Mouse (Mus musculus) pancreas, adult 10 weeks (tissue): ENCODE results near the gene Hrnr. TPM values are rescaled to one million over a fixed set of nuclear protein-coding genes. Genes with fewer than 3 reads are reported as not detected.

Experiments
- polyA plus RNA-seq: library from polyadenylated mRNA; stranded (reverse); fragments of 350-450 nt; fragmentation: Illumina TruSeq; extraction: RNeasy Lipid Tissue Mini Kit (QIAGEN cat#74804); gene quantifications from one replicate; pipeline ENCODE4 v1.2.3, GENCODE M21; 2015; ENCODE audit warnings: low read depth, low replicate concordance; ENCODE audit not compliant: insufficient read depth

Hrnr gene
- polyA plus RNA-seq: not detected

DNA sequence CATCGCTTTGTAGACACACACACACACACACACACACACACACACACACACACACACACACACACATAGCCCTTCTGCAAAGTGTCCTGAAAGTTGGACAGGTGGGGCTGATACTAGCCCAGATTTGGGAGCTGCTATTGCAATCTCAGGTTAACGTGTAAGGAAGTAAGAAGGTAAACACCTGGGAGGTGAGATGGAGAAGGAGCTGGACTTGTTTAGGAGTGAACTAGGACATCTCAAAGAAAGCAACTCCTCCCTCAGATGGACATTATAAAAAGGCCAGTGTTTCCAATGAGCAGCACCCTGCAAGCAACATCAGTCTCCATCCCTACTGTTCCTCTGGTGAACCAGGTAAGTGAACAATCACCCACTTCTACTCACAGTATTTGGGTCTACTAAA is at the start of gene Hrnr:
Gene Hrnr, plus strand, starts transcription at position 301 of the 400 bp plus-strand sequence.

DNA sequence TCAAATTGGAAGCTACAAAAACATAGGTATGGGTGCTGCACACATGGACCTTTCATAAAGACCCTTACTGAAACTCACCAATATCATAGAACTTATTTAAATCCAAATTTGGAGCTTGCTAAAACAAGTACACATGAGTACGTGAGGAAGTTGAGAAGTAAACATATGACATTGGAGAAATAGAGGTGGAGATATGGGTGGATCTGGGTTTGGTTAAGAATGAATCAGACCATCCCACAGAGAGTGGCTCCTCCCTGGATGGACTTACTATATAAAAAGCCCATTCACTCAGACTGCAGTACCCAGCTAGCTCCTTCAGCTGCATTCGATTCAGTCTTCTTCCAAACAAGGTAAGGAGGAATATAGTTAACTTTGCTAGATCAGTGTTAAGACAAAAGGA is 46.3 kb upstream of the Hrnr start, which contains the start of gene Flg:
Gene Flg, plus strand, starts transcription at position 301 of the 400 bp plus-strand sequence.

Other genes with a start within 250 kb of the Hrnr start
- gene Crnn, start 175.0 kb upstream of the Hrnr start, polyA plus RNA-seq: not detected
- gene Flg2, start 122.5 kb upstream of the Hrnr start, polyA plus RNA-seq: not detected
- gene Flg, start 46.2 kb upstream of the Hrnr start, polyA plus RNA-seq: not detected
- not detected for gene Rptn, start 74.0 kb downstream of the Hrnr start, polyA plus RNA-seq
- not detected for gene Tchh, start 122.6 kb downstream of the Hrnr start, polyA plus RNA-seq
- not detected for gene Tchhl1, start 149.0 kb downstream of the Hrnr start, polyA plus RNA-seq
- 188 TPM for gene S100a11, start 200.7 kb downstream of the Hrnr start, polyA plus RNA-seq
- 110 TPM for gene S100a10, start 235.3 kb downstream of the Hrnr start, polyA plus RNA-seq